Mouse (Mus musculus): ENCODE measurements around the gene Ran. TPM values are rescaled to one million over a fixed set of nuclear protein-coding genes. Genes with fewer than 3 reads are reported as not detected.

Ran gene
- polyA plus RNA-seq, 1 experiment from 2014 or later, result 737 TPM

DNA sequence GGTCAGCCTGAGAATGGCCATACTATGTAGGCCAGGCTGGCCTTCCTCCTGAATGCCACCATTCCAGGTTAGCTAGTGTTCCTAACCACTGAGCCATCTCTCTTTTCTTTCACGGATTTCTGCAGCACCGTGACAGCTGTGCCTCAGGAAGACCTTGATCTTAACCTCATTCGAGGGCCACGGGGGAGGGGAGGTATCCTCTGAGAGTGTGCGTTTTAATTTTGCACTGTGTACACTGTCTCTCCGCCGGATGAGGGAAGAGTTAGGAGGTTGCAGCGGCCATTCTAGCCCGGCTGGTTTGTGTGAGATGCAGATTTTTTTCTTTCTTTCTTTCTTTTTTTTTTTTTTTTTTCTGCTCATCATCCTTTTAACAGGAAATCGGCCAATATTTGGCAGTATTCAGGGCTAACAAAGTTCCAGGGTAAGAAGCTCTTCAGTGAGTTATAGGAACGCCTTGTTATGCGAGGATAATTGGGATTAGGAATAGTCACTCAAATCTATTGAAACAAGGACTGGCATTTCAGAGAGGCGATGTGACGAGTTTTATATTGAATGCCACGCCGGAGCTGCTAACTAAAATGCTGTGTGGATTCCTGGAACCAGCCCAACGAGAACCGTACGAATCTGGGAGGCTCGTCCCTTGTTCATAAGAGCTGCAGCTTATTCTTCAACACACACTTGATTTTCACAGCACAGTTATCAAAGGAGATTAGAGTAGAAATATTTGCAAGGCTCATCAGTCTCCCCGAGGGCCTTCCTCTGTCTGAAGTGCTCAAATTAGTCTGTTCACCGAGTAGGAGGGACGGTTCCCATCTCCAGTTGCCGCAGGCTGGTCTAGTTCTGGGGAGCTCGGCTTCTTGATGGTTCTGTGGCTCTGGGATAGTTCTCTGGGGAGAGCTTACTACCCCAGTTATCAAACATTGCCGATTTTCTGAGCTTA is 26.0 kb downstream of the Ran start:
- TF ChIP-seq CTCF (IDR thresholded peaks at IDR 0.05; ENCODE audit: low read depth), result no peak
- WGBS, result 30% methylated on average over 26 of the region's 26 CpGs
- Histone ChIP-seq H3K4me1 (ENCODE audit: insufficient read depth) (no peaks in the 10 kb centered on the region), H3K4me2 (no peak overlapping the region), H3K4me3 (ENCODE audit: low read depth, low read length) (no peak overlapping the region), H3K9ac (no peak overlapping the region), H3K36me3 (ENCODE audit: insufficient read depth) (no peaks in the 10 kb centered on the region), H3K9me3 (ENCODE audit: low read depth, low read length) (no peaks in the 10 kb centered on the region), H3K27me3 (ENCODE audit: insufficient read depth, low read length) (no peaks in the 10 kb centered on the region), H3K27ac (ENCODE audit: low read depth) (no peak overlapping the region)
- no peak for DNase-seq
- no peak for ATAC-seq (ENCODE audit: insufficient read depth)

DNA sequence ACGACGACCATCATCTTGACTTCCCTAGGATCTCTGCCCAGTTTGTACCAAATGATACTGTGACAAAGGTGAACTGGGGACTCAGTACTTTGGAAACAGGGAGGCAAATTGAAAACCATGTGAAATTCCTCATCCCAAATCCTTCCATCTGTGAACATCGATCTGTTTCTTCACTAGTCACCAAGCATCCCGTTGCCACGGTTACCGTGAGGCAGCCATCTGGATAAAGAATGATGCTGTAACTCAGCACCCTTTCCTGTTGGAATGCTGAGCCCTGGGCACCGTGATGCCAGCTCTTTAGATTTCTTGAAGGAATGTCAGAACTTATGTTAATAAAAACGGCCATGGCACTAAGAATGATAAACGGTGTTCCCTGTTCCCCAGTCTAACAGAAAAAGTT is 29.5 kb downstream of the Ran start:
- no peaks in the 10 kb centered on the region for H3K36me3 ChIP-seq (ENCODE audit: insufficient read depth)
- no peak overlapping the region for H3K4me3 ChIP-seq (ENCODE audit: low read depth, low read length)
- no peak overlapping the region for H3K9ac ChIP-seq
- DNase-seq (no peak), ATAC-seq (ENCODE audit: insufficient read depth) (no peak)
- H3K4me2 ChIP-seq, result no peak overlapping the region
- H3K27ac ChIP-seq (ENCODE audit: low read depth), result no peak overlapping the region
- no peaks in the 10 kb centered on the region for H3K27me3 ChIP-seq (ENCODE audit: insufficient read depth, low read length)
- no peaks in the 10 kb centered on the region for H3K9me3 ChIP-seq (ENCODE audit: low read depth, low read length)
- no peaks in the 10 kb centered on the region for H3K4me1 ChIP-seq (ENCODE audit: insufficient read depth)
- 77% methylated on average over 9 of the region's 9 CpGs for WGBS
- TF ChIP-seq CTCF (IDR thresholded peaks at IDR 0.05; ENCODE audit: low read depth), result no peak

DNA sequence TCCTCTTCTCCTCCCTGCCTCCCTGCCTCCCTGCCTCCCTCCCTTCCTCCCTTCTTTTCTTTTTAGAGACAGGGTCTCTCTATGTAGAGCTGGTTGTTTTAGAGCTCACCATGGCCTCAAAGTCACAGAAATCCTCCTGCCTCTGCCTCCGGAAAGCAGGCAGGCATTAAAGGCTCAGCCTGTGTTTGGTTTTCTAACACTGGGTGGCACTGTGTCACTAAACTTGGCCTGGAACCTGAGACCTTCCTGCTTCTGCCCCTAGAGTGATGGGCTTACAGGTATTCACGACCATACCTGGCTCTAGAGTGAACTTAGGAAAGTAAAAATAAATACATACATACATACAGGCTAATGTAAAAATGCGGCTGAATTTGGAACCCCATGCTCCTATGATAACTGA is 32.0 kb downstream of the Ran start:
- no peak overlapping the region for H3K27ac ChIP-seq (ENCODE audit: low read depth)
- 77% methylated on average over 3 of the region's 3 CpGs for WGBS
- no peak for ATAC-seq (ENCODE audit: insufficient read depth)

DNA sequence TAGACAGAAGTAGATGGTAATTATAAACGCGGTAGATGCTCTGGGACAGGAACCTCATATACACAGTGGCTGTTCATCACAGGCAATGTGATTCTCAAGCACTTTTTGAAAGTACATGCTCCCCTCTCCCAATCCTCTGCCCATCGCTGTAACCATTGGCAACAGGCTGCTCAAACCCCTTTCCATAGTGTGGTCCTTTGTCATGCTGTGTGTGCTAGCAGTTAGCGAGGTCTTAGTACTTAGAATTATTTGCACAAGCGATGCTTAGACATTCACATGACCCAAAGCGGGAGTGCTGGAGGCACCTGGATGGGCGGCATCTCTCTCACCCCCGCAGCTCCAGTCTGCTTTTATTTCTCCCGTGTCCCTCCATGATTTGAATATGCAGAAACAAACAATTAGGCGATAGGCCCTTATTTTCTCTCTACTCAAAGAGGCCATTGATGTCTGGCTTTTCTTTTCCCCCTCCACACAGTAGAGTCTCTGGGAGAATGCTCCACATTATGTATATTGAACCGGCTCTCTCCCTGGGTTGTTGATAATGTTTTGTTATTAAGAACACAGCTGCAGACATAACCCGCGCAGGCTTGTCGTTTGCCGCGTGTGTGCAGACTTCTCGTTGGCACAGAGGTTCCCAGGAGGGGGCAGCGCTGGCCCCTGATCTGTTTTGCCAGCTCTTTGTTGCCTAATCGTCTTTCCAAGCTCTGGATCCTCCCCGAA is 32.9 kb downstream of the Ran start:
- 29% methylated on average over 20 of the region's 20 CpGs for WGBS

More for the DNA sequence above, 32.0 kb downstream of the Ran start:
- Histone ChIP-seq H3K4me1 (ENCODE audit: insufficient read depth) (no peaks in the 10 kb centered on the region), H3K36me3 (ENCODE audit: insufficient read depth) (no peaks in the 10 kb centered on the region), H3K27me3 (ENCODE audit: insufficient read depth, low read length) (no peaks in the 10 kb centered on the region), H3K4me2 (no peak overlapping the region), H3K9me3 (ENCODE audit: low read depth, low read length) (no peaks in the 10 kb centered on the region), H3K9ac (no peak overlapping the region), H3K4me3 (ENCODE audit: low read depth, low read length) (no peak overlapping the region)
- no peak for TF ChIP-seq CTCF (IDR thresholded peaks at IDR 0.05; ENCODE audit: low read depth)
- no peak for DNase-seq

DNA sequence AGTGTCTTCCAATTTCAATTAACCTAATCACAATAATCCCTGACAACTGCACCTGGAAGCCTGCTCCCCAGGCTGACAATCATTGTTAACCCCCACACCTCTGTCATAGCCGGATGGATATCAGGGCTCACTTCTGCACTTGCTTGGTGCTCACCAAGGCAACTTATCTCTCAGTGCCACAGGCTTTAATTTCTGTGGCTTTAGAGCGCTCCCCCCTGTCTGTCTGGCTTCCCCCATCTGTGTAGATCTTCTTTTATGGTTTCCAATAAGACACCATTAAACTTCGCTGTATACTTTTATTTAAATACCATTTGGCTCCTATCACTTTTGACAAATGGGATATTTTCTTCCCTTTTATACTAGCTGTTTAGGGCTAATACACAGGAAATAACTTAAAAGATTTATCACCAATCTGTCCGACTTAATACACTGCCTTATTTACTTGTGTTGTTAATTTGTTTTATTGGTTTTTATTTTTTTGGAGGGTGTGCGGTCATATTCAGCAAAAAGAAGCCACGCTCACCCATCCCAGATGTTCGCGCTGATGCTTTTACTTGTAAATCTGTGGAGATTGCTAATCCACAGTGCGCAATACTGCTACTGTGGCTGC is 34.9 kb downstream of the Ran start:
- no peak for DNase-seq
- no peak overlapping the region for H3K4me3 ChIP-seq (ENCODE audit: low read depth, low read length)
- H3K9me3 ChIP-seq (ENCODE audit: low read depth, low read length), result no peaks in the 10 kb centered on the region
- no peak overlapping the region for H3K4me2 ChIP-seq
- H3K27ac ChIP-seq (ENCODE audit: low read depth), result no peak overlapping the region
- TF ChIP-seq CTCF (IDR thresholded peaks at IDR 0.05; ENCODE audit: low read depth), result no peak
- WGBS, result 77% methylated on average over 9 of the region's 9 CpGs
- H3K36me3 ChIP-seq (ENCODE audit: insufficient read depth), result no peaks in the 10 kb centered on the region
- H3K9ac ChIP-seq, result no peak overlapping the region
- no peaks in the 10 kb centered on the region for H3K4me1 ChIP-seq (ENCODE audit: insufficient read depth)
- no peak for ATAC-seq (ENCODE audit: insufficient read depth)
- H3K27me3 ChIP-seq (ENCODE audit: insufficient read depth, low read length), result no peaks in the 10 kb centered on the region

More for the DNA sequence above, 32.9 kb downstream of the Ran start:
- ATAC-seq (ENCODE audit: insufficient read depth) (peak; percentile 56; the same call in 1 of the 2 replicates), DNase-seq (no peak)
- TF ChIP-seq CTCF (IDR thresholded peaks at IDR 0.05; ENCODE audit: low read depth), result no peak
- Histone ChIP-seq H3K27ac (ENCODE audit: low read depth) (no peak overlapping the region), H3K9ac (no peak overlapping the region), H3K9me3 (ENCODE audit: low read depth, low read length) (no peaks in the 10 kb centered on the region), H3K4me3 (ENCODE audit: low read depth, low read length) (no peak overlapping the region), H3K4me2 (no peak overlapping the region), H3K4me1 (ENCODE audit: insufficient read depth) (no peaks in the 10 kb centered on the region), H3K36me3 (ENCODE audit: insufficient read depth) (no peaks in the 10 kb centered on the region), H3K27me3 (ENCODE audit: insufficient read depth, low read length) (no peaks in the 10 kb centered on the region)

GRCm38 (mm10) chr5:129059116-129059515 is 39.2 kb downstream of the Ran start:
- WGBS, result 84% methylated on average over 3 of the region's 3 CpGs

More at GRCm38 (mm10) chr5:129059116-129059515, 39.2 kb downstream of the Ran start:
- peak; percentile 29 for TF ChIP-seq CTCF (IDR thresholded peaks at IDR 0.05; ENCODE audit: low read depth)
- Histone ChIP-seq H3K9ac (no peak overlapping the region), H3K4me1 (ENCODE audit: insufficient read depth) (peaks cover 4% of the 10 kb centered on the region; the same call in 1 of the 2 replicates), H3K27me3 (ENCODE audit: insufficient read depth, low read length) (no peaks in the 10 kb centered on the region), H3K27ac (ENCODE audit: low read depth) (no peak overlapping the region), H3K4me3 (ENCODE audit: low read depth, low read length) (no peak overlapping the region), H3K9me3 (ENCODE audit: low read depth, low read length) (no peaks in the 10 kb centered on the region), H3K36me3 (ENCODE audit: insufficient read depth) (no peaks in the 10 kb centered on the region), H3K4me2 (no peak overlapping the region)
- DNase-seq (no peak), ATAC-seq (ENCODE audit: insufficient read depth) (no peak)

Data from lung, embryonic 14.5 days (tissue).